Mouse (Mus musculus) erythroblast, embryonic 14.5 days (primary cell): ENCODE measurements around the gene 9430038I01Rik.

Experiments
- GATA1 ChIP-seq: IDR thresholded peaks from 2 replicates; pipeline ENCODE4 v1.6.1; 2012; ENCODE audit warnings: low read length, inconsistent platforms, mixed read lengths
- TAL1 ChIP-seq: IDR thresholded peaks from 3 replicates; pipeline ENCODE4 v1.6.1; 2012; ENCODE audit warnings: low read length, inconsistent platforms, mixed read lengths

DNA sequence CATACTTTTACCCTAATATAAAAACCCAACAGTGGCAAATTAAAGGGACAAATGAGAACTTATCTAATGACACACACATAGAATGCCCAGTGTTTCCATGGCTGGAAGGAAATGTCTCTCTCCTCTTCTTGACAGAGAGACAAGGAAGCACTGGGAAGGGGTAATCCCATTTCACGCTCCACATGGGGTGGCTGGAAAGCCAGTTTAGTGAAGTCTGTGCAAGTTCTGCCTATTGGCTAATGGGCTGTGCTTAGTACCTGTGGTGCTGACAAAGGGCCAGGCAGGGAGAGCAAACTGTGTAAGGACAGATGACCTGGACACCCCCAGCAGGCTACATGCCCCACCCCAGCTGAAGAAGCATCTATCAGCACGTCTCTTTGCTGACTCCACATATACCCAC is 40.4 kb downstream of the 9430038I01Rik start:
- TF ChIP-seq TAL1 = no peak
- no peak for TF ChIP-seq GATA1
